Comparison of ENCODE assay signal across 36 mouse cellular contexts in the genomic region with DNA sequence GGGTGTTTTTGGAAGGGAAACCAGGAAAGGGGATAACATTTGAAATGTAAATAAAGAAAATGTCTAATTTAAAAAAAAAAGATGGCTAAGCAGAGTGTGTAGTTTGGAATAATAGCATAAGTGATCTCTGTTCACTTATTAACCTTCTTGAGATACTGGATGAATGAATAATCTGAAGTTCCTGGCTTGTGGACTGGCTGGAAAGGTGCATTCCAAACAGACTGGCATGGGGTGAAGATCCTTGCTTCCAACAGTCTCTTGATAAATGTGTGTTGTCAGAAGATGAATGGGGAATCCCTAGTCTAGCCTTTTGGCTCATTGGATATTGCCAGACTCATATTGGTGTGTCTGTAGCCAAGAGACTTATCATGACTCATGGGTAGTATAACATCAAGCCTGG. TPM values are rescaled to one million over a fixed set of nuclear protein-coding genes. Genes with fewer than 3 reads are reported as not detected.
DNase-seq lines count a peak whose midpoint lies in the region; ATAC-seq and TF ChIP-seq lines count a peak whose summit lies in the region.
"Had no signal": no experiment of that assay in that cellular context is flagged by ENCODE, and none has a peak within 500 bp of the region (broad histone marks: within the 10 kb centered on the region; RNA-seq: fewer than 3 reads in every experiment).

No protein-coding gene starts in this region.

- H3K9ac ChIP-seq in kidney, embryonic 16.5 days (replicated peaks; ENCODE audit: low read length): no peak overlapping the region
- H3K9ac ChIP-seq: embryonic facial prominence, embryonic 12.5 days; embryonic facial prominence, embryonic 15.5 days; forebrain, postnatal 0 days; hindbrain, embryonic 14.5 days had no signal

- H3K27ac ChIP-seq in kidney, adult 2 months (ENCODE audit: insufficient read depth, low read depth, low read length): 0 out of 2 replicates have a peak overlapping the region, but pooled peaks have one; percentile 17
- H3K27ac ChIP-seq in kidney, embryonic 16.5 days (ENCODE audit: low read length): no peak overlapping the region
- H3K27ac ChIP-seq: embryonic facial prominence, embryonic 12.5 days; embryonic facial prominence, embryonic 15.5 days; gastrocnemius, adult 2 months; hindbrain, embryonic 14.5 days; hindbrain, postnatal 0 days had no signal

- no peaks in the 10 kb centered on the region for H3K9me3 ChIP-seq in kidney, embryonic 16.5 days (ENCODE audit: low read length)
- H3K9me3 ChIP-seq: embryonic facial prominence, embryonic 12.5 days; embryonic facial prominence, embryonic 15.5 days had no signal

- DNase-seq in kidney, adult 2 months: peak; percentile 79
- DNase-seq in kidney, postnatal 14 days: peak; percentile 24
- DNase-seq in kidney, postnatal 10 days: no peak
- peak; percentile 37 for DNase-seq in Muller cell, postnatal 12 days (ENCODE audit: inconsistent ontology term)
- DNase-seq in kidney, postnatal 36 days: peak; percentile 21 to 50
- DNase-seq in heart, postnatal 36 days: no peak
- DNase-seq: adrenal gland, adult 2 months; adrenal gland, postnatal 14 days; cerebellum, adult 11 months; cerebellum, adult 2 months; cerebellum, adult 9-11 months; cerebellum, postnatal 25 days; forebrain, postnatal 0 days; gastrocnemius, adult 2 months; gastrocnemius, postnatal 14 days; heart, adult 11 months had no signal

- intact Hi-C loops in heart, postnatal 36 days (cut with DNase I): no loop called here

- no peak for TF ChIP-seq CTCF in kidney, adult 2 months (conservative IDR thresholded peaks at IDR 0.05; ENCODE audit: insufficient read depth, insufficient read length, low read depth, low read length)

- no peaks in the 10 kb centered on the region for H3K36me3 ChIP-seq in kidney, adult 2 months (ENCODE audit: control insufficient read depth, insufficient read depth, low read length)
- H3K36me3 ChIP-seq in kidney, embryonic 16.5 days (ENCODE audit: insufficient read depth, low read length): no peaks in the 10 kb centered on the region
- H3K36me3 ChIP-seq: embryonic facial prominence, embryonic 12.5 days; embryonic facial prominence, embryonic 15.5 days had no signal

- no peak overlapping the region for H3K4me3 ChIP-seq in kidney, adult 2 months (ENCODE audit: insufficient read depth, low read depth, low read length)
- no peak overlapping the region for H3K4me3 ChIP-seq in kidney, embryonic 16.5 days (ENCODE audit: low read length)
- H3K4me3 ChIP-seq: embryonic facial prominence, embryonic 12.5 days; embryonic facial prominence, embryonic 15.5 days; gastrocnemius, adult 2 months had no signal

- H3K4me2 ChIP-seq in kidney, embryonic 16.5 days (replicated peaks; ENCODE audit: low read depth, low read length): no peak overlapping the region
- H3K4me2 ChIP-seq: embryonic facial prominence, embryonic 12.5 days; embryonic facial prominence, embryonic 15.5 days; heart, embryonic 11.5 days; hindbrain, embryonic 14.5 days had no signal

- no peak for ATAC-seq in kidney, embryonic 16.5 days (ENCODE audit: low FRiP score, low TSS enrichment)
- ATAC-seq: CD4-positive, CD25-positive, alpha-beta regulatory T cell, adult 4 months; forebrain, embryonic 14.5 days; forebrain, postnatal 0 days; hindbrain, postnatal 0 days had no signal

- H3K27me3 ChIP-seq in kidney, adult 2 months (replicated peaks; ENCODE audit: control insufficient read depth, insufficient read depth, low read length): no peaks in the 10 kb centered on the region
- H3K27me3 ChIP-seq in kidney, embryonic 16.5 days (ENCODE audit: insufficient read depth, low read length): no peaks in the 10 kb centered on the region
- H3K27me3 ChIP-seq: embryonic facial prominence, embryonic 12.5 days; embryonic facial prominence, embryonic 15.5 days had no signal

- peaks cover 21% of the 10 kb centered on the region; the same call in 1 of the 2 replicates for H3K4me1 ChIP-seq in kidney, adult 2 months (ENCODE audit: control insufficient read depth, insufficient read depth, low read length)
- no peaks in the 10 kb centered on the region for H3K4me1 ChIP-seq in kidney, embryonic 16.5 days (ENCODE audit: insufficient read depth, low read length)
- H3K4me1 ChIP-seq: embryonic facial prominence, embryonic 12.5 days; embryonic facial prominence, embryonic 15.5 days had no signal

- TF ChIP-seq POLR2A in kidney, adult 2 months (IDR thresholded peaks at IDR 0.05; ENCODE audit: low read depth, low read length): no peak

RNA-seq across cellular contexts. Expression of a gene that starts 40.0 kb away (rescaled TPM):
- 90.6 and 102 TPM in 2 replicates for polyA plus RNA-seq in kidney, adult 2 months (2012; rRNA removed)
- polyA plus RNA-seq in kidney, embryonic 16.5 days (2015; fragmentation: Nextera tagmentation; extraction: Ambion mirVana): 111 and 119 TPM in 2 replicates
- total RNA-seq in heart, postnatal 36 days (2021): 10 to 100 TPM; 37.8 to 44.7 TPM

RNA-seq across cellular contexts. Expression of a gene that starts 45.8 kb away (rescaled TPM):
- polyA plus RNA-seq in kidney, adult 2 months (2012; rRNA removed): not detected in 2 replicates
- not detected in 2 replicates for polyA plus RNA-seq in kidney, embryonic 16.5 days (2015; fragmentation: Nextera tagmentation; extraction: Ambion mirVana)
- total RNA-seq in heart, postnatal 36 days (2021): not detected
- total RNA-seq: adrenal gland, adult 2 months; adrenal gland, postnatal 14 days; adrenal gland, postnatal 4 days; common myeloid progenitor, adult 5-6 weeks; forebrain, postnatal 0 days; gastrocnemius, adult 2 months; gastrocnemius, postnatal 14 days; gastrocnemius, postnatal 4 days; heart, adult 8-10 months; heart, postnatal 25 days; hindbrain, postnatal 0 days; MEL had no signal
- polyA plus RNA-seq: adrenal gland, adult 2 months; C2C12; CD4-positive, CD25-positive, alpha-beta regulatory T cell, adult 4 months; cerebellum, adult 2 months; embryonic facial prominence, embryonic 12.5 days; embryonic facial prominence, embryonic 15.5 days; forebrain, embryonic 11.5 days; forebrain, embryonic 14.5 days; forebrain, postnatal 0 days; frontal cortex, adult 2 months; heart, embryonic 11.5 days; heart, embryonic 14.5 days; heart, postnatal 0 days; hindbrain, embryonic 11.5 days; hindbrain, embryonic 14.5 days; hindbrain, postnatal 0 days had no signal

Comparison
In these comparisons a context has a peak if more than half of its experiments do, and no peak if none do; other contexts are left out.
1. DNase-seq: peak in kidney, adult 2 months (single experiment), kidney, postnatal 14 days (single experiment), Muller cell, postnatal 12 days (single experiment) and kidney, postnatal 36 days (2 of 2); none in kidney, postnatal 10 days (single experiment) and heart, postnatal 36 days (0 of 2).